Mouse (Mus musculus) retina, postnatal 1 day (tissue): ENCODE data around the gene Nudt2.
"Not testable (repeated sequence)": the region's sequence is repeated elsewhere in the genome, so short reads cannot be mapped to it uniquely, and the experiment has no call there.

Source experiments
- DNase-seq: peaks from one replicate; pipeline ENCODE4 v3.0.0-alpha.2; 2012

Nudt2 gene

GRCm38 (mm10) chr4:41464345-41465286 lies at the start of gene Nudt2, which contains the start of gene Kif24:
TSS of gene Nudt2 (plus strand) at chr4:41465151.
TSS of gene Kif24 (minus strand) at chr4:41464887.
- peak; percentile 100 for DNase-seq

- DNase-seq, result no peak
Observed at GRCm38 (mm10) chr4:41416966-41417365, 48.0 kb upstream of the Nudt2 start.

GRCm38 (mm10) chr4:41438931-41439330 lies 26.0 kb upstream of the Nudt2 start:
- no peak for DNase-seq

- no peak for DNase-seq
Observed at GRCm38 (mm10) chr4:41442790-41443302, 22.1 kb upstream of the Nudt2 start.

- DNase-seq, result no peak
Observed at GRCm38 (mm10) chr4:41447595-41447994, 17.4 kb upstream of the Nudt2 start.

GRCm38 (mm10) chr4:41460690-41461089 lies 4.3 kb upstream of the Nudt2 start:
- DNase-seq, result no peak

- DNase-seq, result not testable (repeated sequence)
Observed at GRCm38 (mm10) chr4:41463051-41463738, 1.8 kb upstream of the Nudt2 start.

GRCm38 (mm10) chr4:41465287-41465665 lies 325 bp downstream of the Nudt2 start:
- no peak for DNase-seq

- DNase-seq, result peak; percentile 80
Observed at GRCm38 (mm10) chr4:41468396-41469080, 3.6 kb downstream of the Nudt2 start.

GRCm38 (mm10) chr4:41469199-41469598 lies 4.2 kb downstream of the Nudt2 start:
- no peak for DNase-seq

- no peak for DNase-seq
Observed at GRCm38 (mm10) chr4:41470051-41470683, 5.2 kb downstream of the Nudt2 start.

GRCm38 (mm10) chr4:41470684-41471383 lies 5.9 kb downstream of the Nudt2 start:
- DNase-seq, result no peak

GRCm38 (mm10) chr4:41471384-41471689 lies 6.4 kb downstream of the Nudt2 start:
- no peak for DNase-seq

- no peak for DNase-seq
Observed at GRCm38 (mm10) chr4:41477648-41478160, 12.8 kb downstream of the Nudt2 start.

- no peak for DNase-seq
Observed at GRCm38 (mm10) chr4:41478751-41479455, 14.0 kb downstream of the Nudt2 start.

- no peak for DNase-seq
Observed at GRCm38 (mm10) chr4:41479456-41479804, 14.5 kb downstream of the Nudt2 start.

GRCm38 (mm10) chr4:41480254-41480653 lies 15.3 kb downstream of the Nudt2 start:
- no peak for DNase-seq

GRCm38 (mm10) chr4:41481601-41482017 lies 16.7 kb downstream of the Nudt2 start:
- no peak for DNase-seq

GRCm38 (mm10) chr4:41492951-41493350 lies 28.0 kb downstream of the Nudt2 start:
- DNase-seq, result no peak

- no peak for DNase-seq
Observed at GRCm38 (mm10) chr4:41493464-41494116, 28.6 kb downstream of the Nudt2 start.

GRCm38 (mm10) chr4:41494378-41494777 lies 29.4 kb downstream of the Nudt2 start:
- no peak for DNase-seq
